Mouse (Mus musculus) stomach, postnatal 0 days (tissue): ENCODE results near the gene Arel1. TPM values are rescaled to one million over a fixed set of nuclear protein-coding genes. Genes with fewer than 3 reads are reported as not detected.

Experiments used
- ATAC-seq: fragments of 200-750 bp; cut with Nextera tagmentation; 2 replicates; pipeline ENCODE4 v1.8.0; 2017; ENCODE audit not compliant: low FRiP score, low TSS enrichment
- DNase-seq: peaks from one replicate; pipeline ENCODE4 v3.0.0-alpha.2; 2016; ENCODE audit warnings: low spot score
- H3K27ac ChIP-seq: fragments of 300-500 bp; sonication (generic); replicated peaks from 2 replicates; pipeline ENCODE4 v1.5.1; 2014; ENCODE audit warnings: mild to moderate bottlenecking, control low read depth
- H3K27me3 ChIP-seq: fragments of 300-500 bp; sonication (generic); 2 replicates; pipeline ENCODE4 v1.6.1; 2014; ENCODE audit warnings: low read length; ENCODE audit not compliant: control insufficient read depth, insufficient read depth
- H3K36me3 ChIP-seq: fragments of 300-500 bp; sonication (generic); 2 replicates; pipeline ENCODE4 v1.6.1; 2014; ENCODE audit warnings: low read length, mixed read lengths; ENCODE audit not compliant: control insufficient read depth, insufficient read depth
- H3K4me1 ChIP-seq: fragments of 300-500 bp; sonication (generic); replicated peaks from 2 replicates; pipeline ENCODE4 v1.6.1; 2014; ENCODE audit warnings: antibody characterized with exemption; ENCODE audit not compliant: control insufficient read depth, insufficient read depth
- H3K4me2 ChIP-seq: fragments of 300-500 bp; sonication (generic); replicated peaks from 2 replicates; pipeline ENCODE4 v1.6.1; 2014; ENCODE audit warnings: low read depth, mild to moderate bottlenecking, control low read depth, moderate library complexity
- H3K4me3 ChIP-seq: fragments of 300-500 bp; sonication (generic); 2 replicates; pipeline ENCODE4 v1.5.1; 2014; ENCODE audit warnings: low read depth, low read length, control low read depth
- H3K9ac ChIP-seq: fragments of 300-500 bp; sonication (generic); 2 replicates; pipeline ENCODE4 v1.6.1; 2014; ENCODE audit warnings: mild to moderate bottlenecking, low read length, control low read depth, mixed read lengths
- H3K9me3 ChIP-seq: fragments of 300-500 bp; sonication (generic); 2 replicates; pipeline ENCODE4 v1.6.1; 2016; ENCODE audit warnings: low read length; ENCODE audit not compliant: control insufficient read depth
- CTCF ChIP-seq: IDR thresholded peaks from 2 replicates; pipeline ENCODE4 v1.5.1; 2016; ENCODE audit warnings: antibody characterized with exemption, low read depth, mild to moderate bottlenecking, moderate library complexity
- EP300 ChIP-seq: optimal IDR thresholded peaks from 2 replicates; pipeline ENCODE3; 2016; ENCODE audit warnings: antibody characterized with exemption
- WGBS: fragments of 180-500 bp; shearing (Covaris S2); extraction: QIAGEN DNeasy Blood & Tissue Kit; methylation state at CpG from one replicate; pipeline ENCODE4 v1.1.7; 2014; 5-methylcytosine and 5-hydroxymethylcytosine counted together
- polyA plus RNA-seq: library from polyadenylated mRNA; unstranded; fragments of >200 nt; fragmentation: Nextera tagmentation; extraction: Ambion mirVana; gene quantifications from 2 replicates; pipeline ENCODE4 v1.2.1, GENCODE M21; 2015

Gene Arel1
- polyA plus RNA-seq, 1 experiment from 2014 or later: 4.8 TPM

DNA sequence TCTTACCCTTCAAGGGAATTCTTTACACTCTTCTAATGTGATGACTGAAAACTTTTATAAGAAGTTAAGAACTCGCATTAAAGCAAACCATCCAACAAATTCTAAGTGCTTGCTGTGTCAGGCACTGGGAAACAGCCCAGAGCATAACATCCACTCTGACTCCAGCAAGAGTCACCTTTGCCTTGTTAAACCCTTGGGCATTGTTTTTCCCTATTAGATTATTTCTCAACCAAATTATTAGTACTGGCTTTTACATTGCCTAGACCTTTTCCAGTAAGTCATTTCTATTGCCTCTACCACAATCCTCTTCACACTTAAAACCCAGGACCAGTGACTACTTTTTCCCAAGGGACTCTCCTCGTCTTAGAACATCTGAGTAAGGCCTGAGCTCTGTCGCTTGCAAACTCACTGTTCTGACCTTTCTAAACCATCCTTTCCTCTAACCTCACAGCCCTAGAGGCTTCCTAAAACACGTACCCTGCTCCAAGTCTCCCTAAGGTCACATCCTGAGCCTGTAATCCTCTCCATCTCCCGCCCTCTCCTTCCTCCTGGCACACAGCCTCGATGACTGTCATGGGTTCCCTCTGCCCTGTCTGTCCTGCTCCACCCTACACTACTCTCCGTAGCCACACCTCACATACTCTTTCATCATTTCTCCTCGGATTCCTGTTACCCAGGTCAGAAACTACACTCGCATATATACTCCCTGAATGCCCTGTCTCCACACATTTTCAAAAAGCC is 25.7 kb downstream of the Arel1 start:
- ATAC-seq (no peak), DNase-seq (no peak)
- no peak overlapping the region for H3K27ac ChIP-seq
- no peaks in the 10 kb centered on the region for H3K9me3 ChIP-seq
- no peak overlapping the region for H3K4me2 ChIP-seq
- H3K4me1 ChIP-seq: no peaks in the 10 kb centered on the region
- no peak overlapping the region for H3K4me3 ChIP-seq
- WGBS: 81% methylated on average over 9 of the region's 9 CpGs
- no peaks in the 10 kb centered on the region for H3K27me3 ChIP-seq
- H3K36me3 ChIP-seq: no peaks in the 10 kb centered on the region; the same call in 1 of the 2 replicates
- TF ChIP-seq CTCF (no peak), EP300 (no peak)
- H3K9ac ChIP-seq: no peak overlapping the region

DNA sequence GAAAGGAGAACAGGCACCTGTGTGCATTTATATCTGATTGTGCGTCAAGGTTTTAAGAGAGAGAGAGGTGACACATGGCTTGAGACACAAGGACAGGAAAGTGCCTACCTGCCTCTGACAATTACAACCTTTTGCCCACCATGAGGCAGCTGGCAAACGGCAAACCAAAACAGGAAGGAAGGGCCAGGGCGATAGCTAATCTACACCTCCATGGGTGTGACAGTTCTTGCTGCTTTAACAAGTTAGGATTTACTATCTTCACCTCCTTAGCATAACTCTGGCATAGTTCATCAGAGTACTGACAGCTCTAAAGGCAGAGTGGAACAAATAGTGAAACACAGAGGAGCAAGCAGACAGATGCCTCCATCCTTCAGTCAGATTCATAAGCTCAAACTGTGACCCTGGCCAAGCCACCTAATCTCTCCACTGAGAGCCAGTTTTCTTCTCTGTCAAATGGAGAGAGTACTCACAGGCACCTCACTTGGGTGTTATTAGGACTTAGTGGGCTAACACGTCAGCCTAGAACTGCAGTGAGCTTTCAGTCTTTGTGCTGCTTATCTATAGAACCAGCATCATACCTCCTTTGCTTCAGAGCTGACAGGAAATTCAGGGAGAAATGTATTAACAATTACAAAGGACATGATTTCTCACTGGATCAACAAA is 26.4 kb downstream of the Arel1 start:
- H3K4me1 ChIP-seq: no peaks in the 10 kb centered on the region
- H3K9ac ChIP-seq: no peak overlapping the region
- 84% methylated on average over 4 of the region's 4 CpGs for WGBS
- no peak overlapping the region for H3K27ac ChIP-seq
- ATAC-seq: no peak
- 0 out of 2 replicates have a peak, but pooled peaks cover 3% of the 10 kb centered on the region for H3K36me3 ChIP-seq
- no peak overlapping the region for H3K4me3 ChIP-seq
- no peaks in the 10 kb centered on the region for H3K27me3 ChIP-seq
- DNase-seq: no peak
- TF ChIP-seq CTCF (no peak), EP300 (no peak)
- no peak overlapping the region for H3K4me2 ChIP-seq
- no peaks in the 10 kb centered on the region for H3K9me3 ChIP-seq

DNA sequence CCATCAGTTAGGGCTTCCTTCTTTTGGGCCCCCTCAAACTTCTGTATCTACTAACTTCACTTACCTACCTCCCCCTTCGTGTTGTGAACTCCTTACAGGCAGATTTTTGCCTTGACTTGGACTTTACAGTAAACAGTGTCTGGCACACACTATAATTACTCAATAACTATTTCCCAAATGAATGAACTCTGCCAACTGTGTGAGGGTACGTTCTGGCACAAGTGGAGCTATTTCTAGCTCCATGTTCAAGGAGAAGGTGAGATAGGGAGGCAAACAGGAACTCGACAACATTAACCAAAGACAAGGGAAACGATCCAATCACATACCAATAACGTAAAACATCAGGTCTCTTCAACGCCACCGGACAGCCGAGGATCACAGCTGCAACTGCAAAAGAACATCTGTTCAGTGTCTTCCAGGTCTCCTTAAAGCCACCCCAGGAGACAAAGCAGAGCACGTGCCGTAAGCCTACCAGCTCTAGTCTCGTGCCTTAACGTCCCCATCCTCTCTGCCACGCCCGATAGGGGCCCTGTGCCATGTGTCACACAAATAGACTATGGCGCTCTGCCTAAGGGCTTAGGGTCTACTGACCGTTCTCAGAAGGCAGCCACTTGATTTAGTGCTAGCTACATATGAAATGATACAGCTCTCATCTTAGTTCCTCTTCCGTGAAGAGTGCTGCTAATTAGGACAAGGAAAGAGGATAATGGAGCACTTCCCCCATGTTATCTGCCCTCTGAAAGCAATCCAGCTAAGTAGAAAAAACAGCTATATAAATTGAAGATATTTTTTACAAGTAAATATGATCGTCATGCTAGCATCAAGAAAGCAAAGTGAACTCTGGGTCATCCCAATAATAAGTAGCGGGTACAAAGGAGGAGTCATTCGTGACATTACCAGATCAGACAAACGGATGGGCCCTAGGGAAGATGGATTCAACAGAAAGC is 27.4 kb downstream of the Arel1 start:
- ATAC-seq (no peak), DNase-seq (no peak)
- TF ChIP-seq EP300: no peak
- TF ChIP-seq CTCF: no peak
- Histone ChIP-seq H3K9ac (no peak overlapping the region), H3K4me2 (no peak overlapping the region), H3K4me1 (no peaks in the 10 kb centered on the region), H3K36me3 (0 out of 2 replicates have a peak, but pooled peaks cover 4% of the 10 kb centered on the region), H3K4me3 (no peak overlapping the region), H3K27me3 (no peaks in the 10 kb centered on the region), H3K27ac (no peak overlapping the region), H3K9me3 (no peaks in the 10 kb centered on the region)
- 78% methylated on average over 21 of the region's 21 CpGs for WGBS

DNA sequence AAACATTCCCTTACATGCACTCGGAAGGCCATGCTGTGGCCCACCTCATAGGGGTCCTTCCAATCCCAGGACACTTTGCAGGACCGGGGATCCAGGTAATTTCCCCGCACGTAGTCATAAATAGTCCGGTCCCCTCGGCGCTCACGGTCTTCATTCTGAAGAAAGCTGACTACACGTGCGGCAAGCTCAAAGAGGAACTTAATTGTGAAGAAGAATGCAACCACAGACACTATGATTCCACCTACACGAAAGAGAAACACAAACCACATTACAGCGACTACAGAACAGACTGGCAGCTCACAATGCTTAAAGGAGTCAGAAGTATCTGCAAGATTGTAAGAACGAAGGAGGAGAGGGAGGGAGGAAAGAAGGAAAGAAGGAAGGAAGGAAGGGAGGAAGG is 29.0 kb downstream of the Arel1 start:
- Histone ChIP-seq H3K9ac (no peak overlapping the region), H3K4me3 (no peak overlapping the region), H3K36me3 (0 out of 2 replicates have a peak, but pooled peaks cover 4% of the 10 kb centered on the region), H3K4me1 (no peaks in the 10 kb centered on the region), H3K4me2 (no peak overlapping the region), H3K27ac (no peak overlapping the region), H3K27me3 (no peaks in the 10 kb centered on the region), H3K9me3 (no peaks in the 10 kb centered on the region)
- 92% methylated on average over 13 of the region's 13 CpGs for WGBS
- ATAC-seq (no peak), DNase-seq (no peak)
- TF ChIP-seq CTCF (no peak), EP300 (no peak)

DNA sequence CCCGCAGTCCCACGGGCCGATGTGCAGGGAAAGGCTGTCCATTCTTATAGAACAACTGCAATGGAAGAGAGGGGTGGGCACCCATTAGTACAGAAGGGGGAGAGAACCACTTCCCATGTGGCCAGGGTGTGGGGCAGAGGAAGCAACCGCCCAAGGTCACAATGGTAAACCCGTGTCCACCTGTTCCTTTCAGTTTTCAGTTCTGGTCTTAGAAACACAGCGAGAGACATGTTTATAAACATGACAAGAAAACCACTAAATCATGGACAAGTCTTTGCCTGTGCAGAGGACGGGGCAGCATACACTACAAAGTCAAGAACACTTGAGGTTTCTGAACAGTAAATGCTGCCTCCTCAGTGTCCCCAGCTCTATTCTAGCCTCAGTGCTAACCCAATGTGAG is 30.4 kb downstream of the Arel1 start:
- Histone ChIP-seq H3K4me1 (no peaks in the 10 kb centered on the region), H3K4me2 (no peak overlapping the region), H3K27ac (no peak overlapping the region), H3K9me3 (no peaks in the 10 kb centered on the region), H3K9ac (no peak overlapping the region), H3K36me3 (0 out of 2 replicates have a peak, but pooled peaks cover 4% of the 10 kb centered on the region), H3K27me3 (no peaks in the 10 kb centered on the region), H3K4me3 (no peak overlapping the region)
- 69% methylated on average over 7 of the region's 7 CpGs for WGBS
- ATAC-seq (no peak), DNase-seq (no peak)
- TF ChIP-seq CTCF: no peak
- TF ChIP-seq EP300: no peak
